Mouse (Mus musculus) inflammation-experienced regulatory T-cells (primary cell): ENCODE measurements around the gene Gm20888. TPM values are rescaled to one million over a fixed set of nuclear protein-coding genes. Genes with fewer than 3 reads are reported as not detected.

Source experiments
- polyA plus RNA-seq, 2 experiments: library from polyadenylated mRNA; unstranded; fragments of 100-300 nt; shearing (Covaris generic); gene quantifications; one replicate each; pipeline ENCODE4 v1.2.1; 2017

The Gm20888 gene
- polyA plus RNA-seq = not detected

DNA sequence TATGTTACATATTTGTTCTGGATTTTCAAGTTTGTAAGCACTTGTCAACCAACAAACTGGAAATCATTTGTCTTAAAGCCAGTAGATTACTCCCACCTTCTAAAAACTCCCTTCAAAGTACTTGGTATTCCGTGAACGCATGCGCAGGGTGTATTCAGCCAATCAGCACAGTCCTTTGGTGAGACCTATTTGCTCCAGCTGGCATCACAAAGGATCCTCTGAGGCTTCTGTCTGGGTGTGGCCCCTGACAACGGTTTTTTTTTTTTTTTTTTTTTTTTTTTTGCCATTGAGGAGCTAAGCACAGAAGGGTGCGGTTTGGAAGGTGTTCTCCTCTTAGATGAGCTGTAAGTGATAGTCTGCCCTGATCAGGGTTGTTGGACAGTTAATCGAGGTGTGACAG, at the start of gene Gm20888:
Gene Gm20888, plus strand, starts transcription at position 301 of the 400 bp plus-strand sequence.

Other genes with a start within 250 kb of the Gm20888 start
- gene Gm21118, start 168.2 kb upstream of the Gm20888 start, polyA plus RNA-seq = not detected
- under 1 TPM in 1 of 2 experiments, not detected in 1; 0.33 TPM for gene Gm29423, start 138.6 kb upstream of the Gm20888 start, polyA plus RNA-seq
- not detected for gene Gm29644, start 138.5 kb upstream of the Gm20888 start, polyA plus RNA-seq